Mouse (Mus musculus) brain, embryonic 14.5 days (tissue): ENCODE measurements at regions not wholly inside any gene's neighbourhood (a gene's known extent, or its start where the extent isn't known, plus 50 kb on each side); places are given as distances from the start of the nearest gene placed in this dataset.

Source experiments
- CTCF ChIP-seq: fragments of 200-500 bp; IDR thresholded peaks from 2 replicates; pipeline ENCODE4 v1.5.1; 2012; ENCODE audit warnings: inconsistent platforms, mild to moderate bottlenecking, moderate library complexity, borderline replicate concordance; ENCODE audit not compliant: insufficient read depth, insufficient read length; ENCODE audit errors: extremely low read depth
- POLR2A ChIP-seq: fragments of 200-500 bp; IDR thresholded peaks from 2 replicates; pipeline ENCODE4 v1.6.1; 2012; ENCODE audit warnings: mild to moderate bottlenecking, inconsistent platforms, borderline replicate concordance; ENCODE audit not compliant: poor library complexity, insufficient read depth, insufficient read length, severe bottlenecking; ENCODE audit errors: extremely low read depth

DNA sequence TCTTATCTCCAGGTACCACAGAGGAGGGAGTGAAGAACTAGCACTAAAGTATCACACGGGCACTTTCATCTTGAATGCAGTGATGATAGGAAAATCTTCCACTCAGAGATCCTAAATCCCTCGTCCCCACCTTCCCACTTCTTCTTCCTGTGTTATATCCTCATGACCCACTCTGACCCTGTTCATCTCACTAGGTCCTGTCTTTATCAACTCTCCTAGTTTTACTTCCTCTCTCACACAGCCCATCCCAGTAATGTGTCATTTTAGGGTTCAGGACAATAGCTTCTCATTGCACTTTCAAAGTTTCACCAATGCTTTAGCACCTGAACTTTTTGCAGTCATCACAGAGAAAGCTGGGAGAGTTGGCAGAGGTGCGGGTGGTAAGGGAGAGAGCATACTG, 261.0 kb downstream of the Kcnj2 start:
- TF ChIP-seq POLR2A (no peak), CTCF (no peak)
